Mouse (Mus musculus): ENCODE measurements around the gene Grik2. TPM values are rescaled to one million over a fixed set of nuclear protein-coding genes. Genes with fewer than 3 reads are reported as not detected.
A peak's percentile ranks its signal among the peaks of the same experiment; 100 is the strongest.
"Not testable (repeated sequence)": the region's sequence is repeated elsewhere in the genome, so short reads cannot be mapped to it uniquely, and the experiment has no call there.

Gene Grik2
- polyA plus RNA-seq, 1 experiment from 2014 or later: 17.0 TPM

DNA sequence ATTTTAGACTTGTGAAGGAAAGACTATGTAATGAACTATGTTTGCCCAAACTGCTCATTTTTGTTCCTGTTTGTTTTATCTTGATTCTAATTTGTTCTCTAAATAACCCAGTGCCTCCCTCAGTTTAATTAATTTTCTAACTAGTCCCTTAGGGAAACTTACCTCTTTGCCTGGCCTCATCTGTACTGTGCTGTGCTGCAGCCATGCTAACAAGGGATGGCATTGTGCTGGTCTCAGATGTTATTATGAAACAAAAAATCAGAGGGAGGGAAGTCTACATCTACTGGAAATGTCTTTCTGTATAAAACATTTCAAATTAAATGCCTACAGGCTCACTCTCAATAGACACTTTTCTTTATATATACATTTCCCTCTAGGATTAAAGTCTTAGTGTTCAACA lies 335.0 kb downstream of the Grik2 start:
- Histone ChIP-seq H3K9ac (no peak overlapping the region), H3K27me3 (replicated peaks) (no peaks in the 10 kb centered on the region), H3K4me1 (no peaks in the 10 kb centered on the region), H3K36me3 (no peaks in the 10 kb centered on the region), H3K27ac (no peak overlapping the region), H3K9me3 (no peaks in the 10 kb centered on the region), H3K4me3 (no peak overlapping the region), H3K4me2 (replicated peaks) (no peak overlapping the region)
- peak; percentile 44; the same call in 1 of the 2 replicates for ATAC-seq (ENCODE audit: low FRiP score, low read depth)

DNA sequence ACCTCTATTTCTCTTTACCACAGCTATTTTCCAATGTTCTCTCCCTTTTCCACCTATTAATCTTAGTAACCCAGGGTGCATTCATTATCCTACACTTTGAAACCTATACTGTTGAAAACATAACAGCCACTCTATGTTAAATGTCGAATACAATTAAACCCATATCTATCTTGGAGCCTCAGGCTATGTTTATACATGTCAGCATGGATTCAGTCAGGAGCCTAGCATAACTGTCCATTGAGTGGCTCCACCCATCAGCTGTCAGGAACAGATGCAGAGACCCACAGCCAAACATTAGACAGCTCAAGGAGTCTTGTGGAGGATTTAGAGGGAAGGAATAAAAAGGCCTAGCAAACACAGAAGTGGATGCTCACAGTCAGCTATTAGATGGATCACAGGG lies 347.2 kb downstream of the Grik2 start:
- 75% methylated on average over 1 of the region's 1 CpGs for WGBS
- ATAC-seq (ENCODE audit: low FRiP score, low read depth): no peak

DNA sequence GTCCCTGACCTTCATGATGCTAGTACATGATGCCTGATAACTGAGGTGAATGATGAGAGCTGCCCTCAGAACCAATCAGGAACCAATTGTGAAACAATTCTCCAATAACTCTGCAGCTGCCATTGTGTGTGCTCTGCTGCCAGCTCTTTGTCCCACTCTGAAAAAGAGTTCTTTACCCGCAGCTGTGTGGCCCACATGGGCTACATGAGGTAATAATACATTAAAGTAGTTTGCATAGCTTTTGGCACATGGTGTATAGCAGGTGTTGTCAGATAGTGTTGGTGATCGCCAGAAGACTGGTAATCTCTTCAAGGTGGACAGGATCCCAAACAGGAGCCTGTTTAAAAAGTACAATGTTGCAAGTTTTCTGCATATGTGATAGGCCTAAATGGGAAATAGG lies 351.5 kb downstream of the Grik2 start:
- Histone ChIP-seq H3K36me3 (no peaks in the 10 kb centered on the region), H3K27ac (no peak overlapping the region), H3K27me3 (replicated peaks) (no peaks in the 10 kb centered on the region), H3K9me3 (no peaks in the 10 kb centered on the region), H3K4me1 (no peaks in the 10 kb centered on the region), H3K4me3 (no peak overlapping the region), H3K9ac (no peak overlapping the region), H3K4me2 (replicated peaks) (no peak overlapping the region)
- no peak for ATAC-seq (ENCODE audit: low FRiP score, low read depth)
- WGBS: 68% methylated on average over 2 of the region's 2 CpGs

More for the DNA sequence above, 347.2 kb downstream of the Grik2 start:
- no peaks in the 10 kb centered on the region for H3K4me1 ChIP-seq
- H3K27me3 ChIP-seq (replicated peaks): no peaks in the 10 kb centered on the region
- H3K9ac ChIP-seq: no peak overlapping the region
- no peak overlapping the region for H3K4me3 ChIP-seq
- H3K27ac ChIP-seq: no peak overlapping the region
- no peaks in the 10 kb centered on the region for H3K36me3 ChIP-seq
- H3K9me3 ChIP-seq: no peaks in the 10 kb centered on the region
- no peak overlapping the region for H3K4me2 ChIP-seq (replicated peaks)

DNA sequence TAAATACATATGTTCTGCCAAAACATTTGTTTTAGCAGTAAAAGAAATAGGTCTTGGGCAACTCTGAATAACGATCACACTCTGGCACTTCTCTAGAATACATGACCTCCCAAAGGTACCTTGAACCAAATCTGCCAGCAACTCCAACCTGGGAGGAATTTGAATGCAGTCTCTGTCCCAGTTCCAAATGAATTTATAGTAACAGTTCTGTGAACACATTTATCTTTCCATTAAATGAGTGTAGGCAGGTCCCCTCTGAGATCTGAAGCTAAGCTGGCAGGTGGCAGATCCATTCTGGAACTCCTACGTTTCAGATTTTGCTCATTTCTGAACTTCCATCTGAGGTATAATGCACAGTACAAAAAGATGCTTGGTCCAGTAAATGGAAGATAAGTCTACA lies 352.3 kb downstream of the Grik2 start:
- ATAC-seq (ENCODE audit: low FRiP score, low read depth): no peak
- no peaks in the 10 kb centered on the region for H3K9me3 ChIP-seq
- WGBS: 82% methylated on average over 2 of the region's 2 CpGs

DNA sequence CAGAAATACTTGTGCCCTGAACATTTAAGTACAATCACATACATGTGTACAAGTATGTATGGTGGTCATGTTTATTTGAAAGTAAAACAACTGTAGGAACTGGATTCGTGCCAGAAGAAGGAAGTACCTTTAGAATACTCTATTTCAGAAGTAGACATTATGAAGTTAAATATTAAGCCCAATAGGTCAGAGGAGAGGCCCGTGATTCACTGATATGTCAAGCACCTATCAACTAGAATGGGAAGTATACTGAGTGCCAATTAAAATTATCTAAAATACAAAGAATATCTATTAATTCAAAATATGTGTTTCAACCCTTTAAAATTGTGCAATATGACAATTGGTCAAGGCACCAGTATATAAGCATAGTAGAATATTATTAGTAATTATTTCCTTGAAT lies 355.7 kb downstream of the Grik2 start:
- no peaks in the 10 kb centered on the region for H3K27me3 ChIP-seq (replicated peaks)
- no peak overlapping the region for H3K27ac ChIP-seq
- no peak overlapping the region for H3K4me3 ChIP-seq
- H3K9ac ChIP-seq: no peak overlapping the region
- no peak overlapping the region for H3K4me2 ChIP-seq (replicated peaks)
- ATAC-seq (ENCODE audit: low FRiP score, low read depth): no peak
- WGBS: 83% methylated on average over 2 of the region's 2 CpGs
- H3K4me1 ChIP-seq: no peaks in the 10 kb centered on the region
- no peaks in the 10 kb centered on the region for H3K36me3 ChIP-seq
- no peaks in the 10 kb centered on the region for H3K9me3 ChIP-seq

More for the DNA sequence above, 352.3 kb downstream of the Grik2 start:
- Histone ChIP-seq H3K4me1 (no peaks in the 10 kb centered on the region), H3K27ac (no peak overlapping the region), H3K4me3 (no peak overlapping the region), H3K36me3 (no peaks in the 10 kb centered on the region), H3K27me3 (replicated peaks) (no peaks in the 10 kb centered on the region), H3K4me2 (replicated peaks) (no peak overlapping the region), H3K9ac (no peak overlapping the region)

DNA sequence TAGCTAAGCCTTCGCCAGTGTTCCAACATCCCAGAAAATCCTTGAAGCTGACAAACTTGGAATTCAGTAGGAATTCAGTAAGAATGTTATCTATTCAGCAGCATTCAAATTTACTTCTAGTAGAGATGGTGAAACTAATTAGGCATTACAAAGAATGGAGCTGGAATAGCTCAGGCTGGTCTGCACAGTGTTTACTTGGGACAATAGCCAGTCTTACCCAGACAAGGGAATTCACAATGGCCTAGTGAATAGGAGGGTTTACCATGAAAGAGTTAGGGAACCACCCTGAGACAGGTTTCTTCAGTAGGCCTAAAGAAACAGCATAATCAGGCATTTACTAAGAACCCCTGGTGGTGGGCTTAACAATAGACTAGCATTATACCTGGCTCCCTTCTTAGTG lies 371.4 kb downstream of the Grik2 start:
- H3K27me3 ChIP-seq (replicated peaks); H3K4me1 ChIP-seq; H3K9ac ChIP-seq; H3K27ac ChIP-seq; H3K36me3 ChIP-seq; H3K4me3 ChIP-seq; H3K9me3 ChIP-seq; ATAC-seq (ENCODE audit: low FRiP score, low read depth); H3K4me2 ChIP-seq (replicated peaks): not testable (repeated sequence)
- WGBS: 72% methylated on average over 1 of the region's 1 CpGs

DNA sequence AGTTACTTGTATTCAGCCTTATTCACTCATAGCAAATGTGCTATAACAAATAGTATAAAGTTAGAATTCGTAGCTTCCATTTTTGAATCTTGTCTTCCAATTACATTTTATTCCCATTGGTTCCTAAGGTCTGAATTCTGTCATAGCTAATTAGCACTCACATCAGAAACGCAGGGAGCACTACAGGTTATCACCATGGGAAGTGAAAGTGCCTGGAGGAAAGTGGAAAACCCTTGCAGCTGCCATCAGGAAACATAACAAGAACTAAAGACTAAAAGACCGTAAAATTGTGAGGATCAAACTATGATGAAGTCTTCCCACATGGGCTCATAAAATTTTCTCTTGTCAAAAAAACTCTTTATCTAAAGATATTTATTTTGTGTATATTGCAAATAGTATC lies 405.6 kb downstream of the Grik2 start:
- Histone ChIP-seq H3K36me3 (no peaks in the 10 kb centered on the region), H3K9me3 (no peaks in the 10 kb centered on the region), H3K27ac (no peak overlapping the region), H3K4me2 (replicated peaks) (no peak overlapping the region), H3K4me3 (no peak overlapping the region), H3K4me1 (no peaks in the 10 kb centered on the region), H3K9ac (no peak overlapping the region), H3K27me3 (replicated peaks) (no peaks in the 10 kb centered on the region)
- 72% methylated on average over 3 of the region's 3 CpGs for WGBS
- no peak for ATAC-seq (ENCODE audit: low FRiP score, low read depth)

DNA sequence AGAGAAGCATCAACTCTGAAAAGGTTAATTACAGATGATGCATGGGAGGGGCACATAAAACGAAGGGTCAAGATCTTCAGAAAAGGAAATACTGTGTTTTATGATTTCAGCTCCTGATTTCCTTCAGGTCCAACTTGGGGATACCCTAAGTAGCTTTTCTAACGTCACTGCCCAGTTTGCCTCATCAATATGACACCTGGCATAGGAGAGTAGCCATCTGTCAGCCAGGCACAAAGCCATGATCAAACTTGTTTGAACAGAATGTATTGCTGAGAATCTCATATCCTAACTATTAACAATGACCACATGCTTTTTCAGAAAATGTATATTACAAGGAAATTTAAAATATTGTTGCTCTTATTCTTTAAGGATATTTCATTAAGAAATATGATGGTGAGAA lies 406.7 kb downstream of the Grik2 start:
- H3K27me3 ChIP-seq (replicated peaks): no peaks in the 10 kb centered on the region
- 64% methylated on average over 2 of the region's 2 CpGs for WGBS
- H3K27ac ChIP-seq: no peak overlapping the region
- H3K9ac ChIP-seq: no peak overlapping the region
- ATAC-seq (ENCODE audit: low FRiP score, low read depth): no peak
- H3K36me3 ChIP-seq: no peaks in the 10 kb centered on the region
- no peaks in the 10 kb centered on the region for H3K4me1 ChIP-seq
- H3K4me3 ChIP-seq: no peak overlapping the region
- H3K9me3 ChIP-seq: no peaks in the 10 kb centered on the region
- H3K4me2 ChIP-seq (replicated peaks): no peak overlapping the region

DNA sequence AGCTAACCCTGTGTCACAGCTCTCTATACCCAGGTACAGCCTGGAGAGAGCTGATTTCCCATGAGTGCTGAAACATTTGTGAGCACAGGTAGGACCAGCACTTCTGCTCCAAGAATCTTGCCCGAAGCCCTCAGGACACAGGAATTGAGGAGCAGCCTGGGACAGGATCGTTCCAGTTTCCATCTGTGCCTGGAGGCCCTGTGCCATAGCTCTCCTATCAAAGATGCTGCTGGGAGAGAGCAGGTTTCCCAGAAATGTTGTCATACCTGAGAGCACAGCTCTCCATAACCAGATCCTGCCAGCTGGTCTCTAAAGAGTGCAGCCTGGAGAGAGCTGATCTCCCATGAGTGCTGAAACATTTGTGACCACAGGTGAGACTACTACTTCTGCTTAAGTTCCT lies 420.0 kb downstream of the Grik2 start:
- Histone ChIP-seq H3K4me2 (replicated peaks) (no peak overlapping the region), H3K27me3 (replicated peaks) (no peaks in the 10 kb centered on the region), H3K9me3 (no peaks in the 10 kb centered on the region), H3K4me1 (no peaks in the 10 kb centered on the region), H3K9ac (no peak overlapping the region), H3K36me3 (no peaks in the 10 kb centered on the region), H3K4me3 (no peak overlapping the region), H3K27ac (no peak overlapping the region)
- WGBS: 92% methylated on average over 2 of the region's 2 CpGs
- no peak for ATAC-seq (ENCODE audit: low FRiP score, low read depth)

DNA sequence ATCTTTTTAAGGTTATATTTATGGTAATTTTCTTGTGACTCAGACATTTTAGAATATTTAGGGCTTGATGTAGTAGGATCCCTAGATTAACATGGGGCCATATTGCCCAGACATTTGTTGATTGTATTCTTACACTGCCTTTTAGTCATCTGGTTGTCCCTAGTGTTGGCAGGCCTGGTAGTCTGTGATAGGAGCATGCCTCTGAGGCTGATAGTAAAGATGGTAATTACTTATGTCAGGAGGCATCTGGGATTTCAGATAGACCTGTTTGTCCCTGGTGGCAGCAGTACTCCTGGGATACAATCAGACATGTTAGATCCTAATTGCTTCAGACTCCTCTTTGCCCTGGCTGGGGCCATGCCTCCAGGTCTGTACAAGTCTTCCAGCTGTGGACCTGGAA lies 423.3 kb downstream of the Grik2 start:
- Histone ChIP-seq H3K9me3 (no peaks in the 10 kb centered on the region), H3K4me3 (no peak overlapping the region), H3K4me1 (no peaks in the 10 kb centered on the region), H3K4me2 (replicated peaks) (no peak overlapping the region), H3K36me3 (no peaks in the 10 kb centered on the region), H3K9ac (no peak overlapping the region), H3K27ac (no peak overlapping the region), H3K27me3 (replicated peaks) (no peaks in the 10 kb centered on the region)
- ATAC-seq (ENCODE audit: low FRiP score, low read depth): no peak

DNA sequence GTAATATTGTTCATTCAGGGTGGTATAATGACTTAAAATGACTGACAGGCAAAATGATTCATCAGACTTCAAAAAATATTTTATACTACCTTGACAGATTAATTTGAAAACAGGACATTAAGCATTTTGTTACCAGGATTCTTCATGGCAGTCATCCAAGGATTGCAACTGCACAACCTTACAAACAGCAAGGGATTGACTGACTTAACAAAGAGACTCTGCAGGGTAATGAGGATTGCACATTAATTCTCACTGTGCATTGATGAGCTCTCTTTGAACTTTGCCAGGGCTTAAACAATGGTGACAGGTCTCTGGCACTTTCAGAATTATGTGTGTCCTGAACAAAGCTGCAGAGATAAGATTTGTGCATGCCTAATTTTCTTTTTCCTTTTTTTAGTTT lies 466.2 kb downstream of the Grik2 start:
- H3K27me3 ChIP-seq (replicated peaks): no peaks in the 10 kb centered on the region
- no peak overlapping the region for H3K9ac ChIP-seq
- H3K27ac ChIP-seq: no peak overlapping the region
- ATAC-seq (ENCODE audit: low FRiP score, low read depth): peak; percentile 93
- H3K4me3 ChIP-seq: no peak overlapping the region
- H3K9me3 ChIP-seq: no peaks in the 10 kb centered on the region
- no peak overlapping the region for H3K4me2 ChIP-seq (replicated peaks)
- H3K36me3 ChIP-seq: no peaks in the 10 kb centered on the region
- no peaks in the 10 kb centered on the region for H3K4me1 ChIP-seq

DNA sequence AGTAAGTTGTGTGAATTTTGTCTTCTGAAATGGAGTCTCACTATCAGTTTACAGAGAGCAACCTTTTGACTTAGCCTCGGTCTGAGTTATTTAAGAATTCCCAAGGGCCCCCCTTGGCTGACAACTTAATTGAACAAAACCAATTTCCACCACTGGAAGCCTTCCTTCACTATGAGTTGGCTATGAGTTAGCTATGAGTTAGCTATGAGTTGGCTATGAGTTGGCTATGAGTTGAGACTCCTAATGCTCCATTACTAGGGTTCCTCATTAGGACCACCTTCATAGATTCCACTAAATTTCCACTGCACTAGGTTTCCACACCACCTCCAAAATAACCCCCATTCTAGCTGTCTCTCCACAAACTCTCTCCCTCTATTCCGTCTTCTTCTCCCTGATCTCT lies 468.7 kb downstream of the Grik2 start:
- no peak overlapping the region for H3K27ac ChIP-seq
- ATAC-seq (ENCODE audit: low FRiP score, low read depth): no peak
- no peak overlapping the region for H3K9ac ChIP-seq
- no peaks in the 10 kb centered on the region for H3K4me1 ChIP-seq
- H3K9me3 ChIP-seq: no peaks in the 10 kb centered on the region
- H3K27me3 ChIP-seq (replicated peaks): no peaks in the 10 kb centered on the region
- 86% methylated on average over 2 of the region's 2 CpGs for WGBS
- H3K36me3 ChIP-seq: no peaks in the 10 kb centered on the region
- no peak overlapping the region for H3K4me3 ChIP-seq
- no peak overlapping the region for H3K4me2 ChIP-seq (replicated peaks)

DNA sequence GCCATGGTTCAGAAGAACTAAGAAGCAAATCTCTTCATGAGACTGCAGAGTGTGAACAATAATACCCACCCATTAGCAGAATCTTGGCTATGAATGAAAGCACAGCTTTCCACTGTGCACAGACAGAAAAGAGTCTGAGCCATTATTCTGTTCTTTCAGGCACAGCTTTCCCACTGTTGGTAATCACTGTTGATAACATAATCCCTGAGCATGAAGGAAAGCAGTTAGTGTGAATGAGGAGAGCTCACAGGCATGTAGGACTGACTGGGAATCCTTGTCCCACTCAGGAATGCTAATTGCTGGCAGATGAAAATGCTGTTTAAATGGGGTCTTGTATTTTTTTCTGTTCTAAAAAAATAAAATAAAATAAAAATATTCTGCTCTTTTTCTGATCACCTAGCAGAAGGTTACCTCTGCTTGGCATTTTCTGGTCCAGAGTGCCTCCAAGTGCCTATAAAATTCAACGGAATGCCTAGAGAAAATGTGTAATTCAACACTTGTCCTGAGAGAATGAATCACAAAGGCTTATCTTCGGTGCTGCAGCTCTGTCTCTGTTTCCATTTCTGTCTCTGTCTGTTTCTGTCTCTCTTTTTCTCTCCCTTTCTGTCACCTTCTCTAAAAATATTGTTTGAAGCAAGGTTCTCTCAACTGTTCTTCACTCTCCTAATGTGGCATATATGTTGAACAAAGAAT lies 532.2 kb downstream of the Grik2 start:
- Histone ChIP-seq H3K27ac (no peak overlapping the region), H3K4me1 (no peaks in the 10 kb centered on the region), H3K36me3 (no peaks in the 10 kb centered on the region), H3K9me3 (no peaks in the 10 kb centered on the region), H3K9ac (no peak overlapping the region), H3K27me3 (replicated peaks) (no peaks in the 10 kb centered on the region), H3K4me2 (replicated peaks) (0 out of 2 replicates have a peak overlapping the region, but pooled peaks have one; percentile 12), H3K4me3 (no peak overlapping the region)
- ATAC-seq (ENCODE audit: low FRiP score, low read depth): peak; percentile 90
- 17% methylated on average over 2 of the region's 2 CpGs for WGBS
